Mouse (Mus musculus): Measurements from ENCODE around the gene Tent4a. TPM values are rescaled to one million over a fixed set of nuclear protein-coding genes. Genes with fewer than 3 reads are reported as not detected.

Gene Tent4a
- total RNA-seq, 1 experiment from 2014 or later, result 21.1 TPM

GRCm38 (mm10) chr13:69522161-69522791 lies 12.1 kb downstream of the Tent4a start:
- DNase-seq, result no peak

DNA sequence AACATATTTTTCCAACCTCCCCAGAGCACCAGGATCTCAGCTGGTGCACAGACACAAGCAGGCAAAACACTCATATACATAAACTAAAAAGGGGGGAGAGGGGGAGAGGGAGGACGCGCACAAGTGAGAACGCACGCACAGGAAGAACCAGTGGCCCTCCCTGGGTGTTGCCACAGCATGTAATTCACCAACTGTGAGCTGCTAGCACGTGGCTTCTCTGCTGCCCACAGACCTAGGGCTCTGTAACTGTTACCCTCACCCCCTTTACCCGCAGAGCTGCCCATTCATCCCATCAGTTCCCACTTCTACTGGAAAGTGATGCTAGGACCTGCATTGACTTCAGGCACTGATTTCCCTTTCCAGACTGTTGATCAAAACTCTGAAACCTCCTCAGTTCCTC lies 15.3 kb downstream of the Tent4a start:
- no peak for DNase-seq

- peak; percentile 41 for DNase-seq
Observed at GRCm38 (mm10) chr13:69517445-69517844, 17.0 kb downstream of the Tent4a start.

DNA sequence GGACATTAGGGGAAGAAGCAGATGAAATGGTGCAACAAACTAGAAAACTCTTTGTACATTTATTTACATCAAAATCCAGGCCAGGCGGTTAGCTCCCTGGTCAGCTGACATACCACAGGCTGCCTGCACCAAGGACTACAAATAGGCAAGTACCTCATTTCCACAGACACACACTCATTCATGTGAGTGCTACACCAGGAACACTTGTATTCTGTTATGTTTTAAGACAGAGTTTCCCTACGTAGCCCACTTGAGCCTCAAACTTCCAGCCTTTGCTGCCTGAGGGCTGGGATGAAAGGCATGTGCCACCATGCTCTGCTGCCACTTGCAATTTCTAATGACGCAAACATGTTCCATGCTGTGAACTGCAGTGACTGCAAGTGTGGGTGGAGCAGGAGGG lies 19.3 kb downstream of the Tent4a start:
- DNase-seq, result no peak

GRCm38 (mm10) chr13:69509391-69510244 lies 24.8 kb downstream of the Tent4a start:
- no peak for DNase-seq

- DNase-seq, result peak; percentile 69
Observed at GRCm38 (mm10) chr13:69507666-69508065, 26.8 kb downstream of the Tent4a start.

DNA sequence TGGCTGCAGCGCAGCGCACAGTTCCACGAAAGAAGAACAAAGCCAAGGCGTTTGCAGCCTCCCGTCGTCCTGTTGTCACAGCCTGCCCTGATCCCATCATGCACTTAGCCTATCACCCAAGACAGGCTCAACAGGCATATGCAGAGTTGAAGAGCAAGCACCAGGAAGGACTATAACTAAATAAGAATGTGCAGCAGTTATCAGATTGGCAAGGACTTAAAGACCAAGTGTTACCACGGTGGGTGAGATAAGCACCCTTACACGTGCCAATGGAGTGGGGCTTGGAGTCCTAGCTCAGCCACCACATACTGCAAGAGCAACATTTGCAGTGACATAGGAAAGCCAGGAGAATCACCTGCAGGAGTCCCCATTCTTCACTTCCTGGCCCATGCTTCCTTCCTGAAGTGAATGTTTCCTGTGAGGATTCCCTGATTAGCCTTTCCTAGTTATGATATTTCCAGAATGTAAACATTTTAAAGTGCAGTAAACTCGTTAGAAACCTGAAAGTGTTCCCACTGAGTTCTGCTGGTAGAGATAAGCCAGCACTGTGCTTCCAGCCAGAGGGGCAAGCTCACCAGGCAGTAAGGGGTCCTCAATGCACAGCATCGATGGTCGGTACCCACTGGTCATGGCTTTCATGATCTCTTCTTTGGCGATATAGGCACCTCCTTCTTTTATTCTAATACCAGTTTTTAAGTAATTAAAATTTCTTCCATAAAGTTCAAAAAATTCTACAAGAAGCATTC lies 27.9 kb downstream of the Tent4a start:
- no peak for DNase-seq

- DNase-seq, result no peak
Observed at GRCm38 (mm10) chr13:69502863-69503262, 31.6 kb downstream of the Tent4a start.

- DNase-seq, result no peak
Observed at GRCm38 (mm10) chr13:69502157-69502750, 32.2 kb downstream of the Tent4a start.

GRCm38 (mm10) chr13:69498276-69498675 lies 36.1 kb downstream of the Tent4a start:
- peak; percentile 10 for DNase-seq

- peak; percentile 86 for DNase-seq
Observed at GRCm38 (mm10) chr13:69492876-69493463, 41.4 kb downstream of the Tent4a start.

- DNase-seq, result no peak
Observed at GRCm38 (mm10) chr13:69489777-69490176, 44.6 kb downstream of the Tent4a start.

DNA sequence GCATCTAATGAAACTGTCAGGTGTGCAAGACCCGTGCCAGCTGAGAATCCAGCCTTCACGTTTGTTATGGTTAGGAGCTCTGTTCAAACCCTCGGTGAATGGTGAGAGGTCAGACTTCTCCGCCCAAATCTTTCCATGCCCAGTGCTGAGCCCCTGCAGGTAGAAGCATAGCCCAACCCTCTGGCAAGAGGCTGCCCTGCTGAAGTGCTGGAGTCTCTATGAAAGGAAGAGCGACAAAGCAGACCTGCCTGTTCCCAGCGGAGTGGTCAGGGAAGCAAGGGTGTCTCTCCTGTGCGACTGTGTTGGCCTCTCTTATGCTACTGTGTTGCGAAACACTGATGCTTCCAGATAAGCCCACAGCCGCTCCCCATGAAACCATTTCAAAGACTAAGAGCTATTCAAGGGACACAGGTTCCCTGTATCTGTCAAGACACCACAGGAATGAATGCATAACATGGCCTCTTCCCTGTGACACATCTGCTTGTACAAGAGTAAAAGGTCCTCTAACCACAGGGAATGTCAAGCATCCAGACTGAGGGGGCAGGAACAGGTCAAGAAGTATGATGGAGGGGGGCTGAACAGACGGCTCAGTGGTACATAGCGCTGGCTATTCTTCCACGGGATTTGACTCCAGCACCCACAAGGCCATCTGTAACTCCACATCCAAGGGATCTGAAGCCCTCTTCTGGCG lies 45.7 kb downstream of the Tent4a start:
- no peak for DNase-seq

GRCm38 (mm10) chr13:69487611-69488275 lies 46.7 kb downstream of the Tent4a start:
- peak; percentile 67 for DNase-seq

DNA sequence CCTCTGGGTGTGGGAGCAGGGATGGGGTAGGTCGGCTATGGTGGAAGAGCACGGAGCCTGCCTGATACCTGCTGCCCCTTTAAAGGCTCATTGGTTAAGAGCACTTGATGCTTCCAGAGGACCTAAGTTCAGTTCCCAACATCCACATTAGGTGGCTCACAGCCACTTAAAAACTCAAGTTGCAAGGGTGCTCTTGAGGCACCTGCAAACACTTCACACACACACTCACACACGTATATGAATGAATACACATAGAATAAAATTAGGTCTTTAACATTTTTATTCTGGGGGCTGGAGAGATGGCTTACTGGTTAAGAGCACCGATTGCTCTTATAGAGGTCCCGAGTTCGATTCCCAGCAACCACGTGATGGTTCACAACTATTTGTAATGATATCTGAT lies 47.3 kb downstream of the Tent4a start:
- DNase-seq, result no peak

GRCm38 (mm10) chr13:69485833-69486232 lies 48.6 kb downstream of the Tent4a start:
- peak; percentile 56 for DNase-seq

DNA sequence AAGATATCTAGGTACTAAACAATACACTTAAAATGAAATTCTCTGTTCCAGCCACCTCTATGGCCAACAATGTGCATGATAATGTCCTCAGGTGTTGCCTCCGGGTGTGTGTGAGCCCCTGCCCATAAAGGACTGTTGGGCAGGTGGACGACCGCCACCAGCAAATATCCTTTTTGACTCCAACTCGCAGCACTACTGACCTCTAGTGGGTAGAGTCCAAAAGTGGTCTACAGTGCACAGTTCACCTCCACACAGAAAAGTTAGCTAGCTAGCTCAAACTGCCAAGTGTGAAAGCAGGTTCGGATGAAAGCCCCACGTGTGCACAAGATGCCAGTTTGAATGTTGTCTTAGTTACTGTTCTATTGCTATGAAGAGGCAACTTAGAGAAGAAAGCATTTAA lies 49.1 kb downstream of the Tent4a start:
- DNase-seq, result peak; percentile 32

DNA sequence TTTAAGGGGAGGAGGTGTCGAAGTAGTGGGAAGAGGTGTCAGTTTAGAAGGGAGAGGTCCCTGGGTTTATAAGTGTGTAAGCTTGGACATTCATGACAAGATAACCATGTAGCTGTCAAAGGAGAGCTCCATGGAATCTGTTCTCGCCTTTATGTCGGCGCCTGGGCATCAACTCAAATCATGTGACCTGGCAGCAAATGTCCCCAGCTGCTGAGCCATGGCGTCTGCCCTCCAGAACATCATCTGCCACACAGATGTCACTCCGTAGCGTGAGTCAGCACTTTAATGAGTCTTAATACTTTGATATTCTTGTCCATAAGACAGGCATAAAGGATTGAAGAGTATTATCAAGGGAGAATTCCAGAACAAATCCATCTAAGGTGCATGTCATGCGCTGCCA lies 51.7 kb downstream of the Tent4a start:
- DNase-seq, result peak; percentile 50

- peak; percentile 84 for DNase-seq
Observed at GRCm38 (mm10) chr13:69481634-69482505, 52.5 kb downstream of the Tent4a start.

DNA sequence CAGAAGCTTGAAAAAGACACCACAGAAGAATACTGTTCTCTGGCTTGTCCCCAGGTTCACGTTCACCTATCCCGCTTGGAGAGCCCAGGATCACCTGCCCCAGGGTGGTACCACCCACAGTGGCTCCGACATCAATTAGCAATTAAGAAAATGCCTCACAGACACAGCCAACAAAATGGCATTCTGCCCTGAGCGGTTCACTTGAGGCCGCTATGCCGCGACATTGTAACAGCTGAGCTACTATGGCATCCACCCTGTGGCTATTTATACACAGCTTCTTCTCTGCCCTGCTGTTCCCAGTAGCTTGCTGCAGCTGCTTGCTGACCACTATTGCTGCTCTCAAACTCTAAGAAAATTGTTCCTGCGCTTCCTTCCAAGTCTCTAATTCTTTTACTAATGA lies 53.4 kb downstream of the Tent4a start:
- no peak for DNase-seq

Data from adrenal gland, postnatal 14 days (tissue).